Mouse (Mus musculus): ENCODE measurements around the gene Slc4a1.

DNA sequence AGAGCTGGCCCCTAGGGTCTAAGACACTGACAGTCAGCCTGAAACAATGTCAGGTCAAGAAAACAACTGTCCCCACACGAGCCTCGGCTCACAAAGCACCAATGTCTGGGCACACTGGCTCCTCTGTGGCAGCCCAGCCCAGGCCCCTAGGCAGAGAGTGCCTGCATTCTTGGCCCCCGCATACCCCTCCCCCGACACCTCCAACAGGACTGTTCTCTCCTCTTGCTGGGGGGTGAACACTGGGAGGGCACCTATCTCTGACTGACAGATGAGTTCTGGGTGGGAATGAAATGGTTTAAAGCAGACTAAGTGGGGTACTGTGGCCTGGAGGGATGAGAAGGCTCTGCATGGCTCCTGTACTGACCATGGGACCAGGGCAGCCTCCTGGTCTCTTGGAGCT is 304 bp downstream of the Slc4a1 start:
- peak; percentile 54 for TF ChIP-seq EP300 (IDR thresholded peaks at IDR 0.05; ENCODE audit: low read depth)
- TF ChIP-seq CTCF (IDR thresholded peaks at IDR 0.05; ENCODE audit: low read depth): no peak
